Mouse (Mus musculus) fat pad, adult 2 months (tissue): ENCODE data around the gene Tlcd1.
"Not testable (repeated sequence)": the region's sequence is repeated elsewhere in the genome, so short reads cannot be mapped to it uniquely, and the experiment has no call there.

ENCODE experiments used
- DNase-seq: peaks from one replicate; pipeline ENCODE4 v3.0.0-alpha.2; 2011; ENCODE audit warnings: low read depth, low spot score; ENCODE audit errors: extremely low read depth

Gene Tlcd1

GRCm38 (mm10) chr11:78176402-78176862, at the start of gene Tlcd1, which contains the start of gene Nek8:
Gene Tlcd1 (plus strand): TSS chr11:78176711.
Gene Nek8 (minus strand): TSS chr11:78176675.
- DNase-seq = no peak

- peak; percentile 74 for DNase-seq
These were observed 49.8 kb upstream of the Tlcd1 start for GRCm38 (mm10) chr11:78126739-78127138.

GRCm38 (mm10) chr11:78129458-78129857, 47.1 kb upstream of the Tlcd1 start:
- no peak for DNase-seq

- no peak for DNase-seq
These were observed 42.6 kb upstream of the Tlcd1 start for GRCm38 (mm10) chr11:78133915-78134314.

- no peak for DNase-seq
These were observed 42.2 kb upstream of the Tlcd1 start for GRCm38 (mm10) chr11:78134344-78134743.

GRCm38 (mm10) chr11:78135314-78135713, 41.2 kb upstream of the Tlcd1 start:
- not testable (repeated sequence) for DNase-seq

- DNase-seq = no peak
These were observed 40.4 kb upstream of the Tlcd1 start for GRCm38 (mm10) chr11:78136132-78136531.

- no peak for DNase-seq
These were observed 38.9 kb upstream of the Tlcd1 start for GRCm38 (mm10) chr11:78137584-78137983.

GRCm38 (mm10) chr11:78138023-78138422, 38.5 kb upstream of the Tlcd1 start:
- DNase-seq = no peak

- DNase-seq = no peak
These were observed 35.8 kb upstream of the Tlcd1 start for GRCm38 (mm10) chr11:78140665-78141064.

GRCm38 (mm10) chr11:78143520-78143919, 33.0 kb upstream of the Tlcd1 start:
- no peak for DNase-seq

- DNase-seq = no peak
These were observed 30.3 kb upstream of the Tlcd1 start for GRCm38 (mm10) chr11:78146168-78146567.

- no peak for DNase-seq
These were observed 29.6 kb upstream of the Tlcd1 start for GRCm38 (mm10) chr11:78146707-78147543.

GRCm38 (mm10) chr11:78151161-78151560, 25.4 kb upstream of the Tlcd1 start:
- no peak for DNase-seq

GRCm38 (mm10) chr11:78152299-78153231, 23.9 kb upstream of the Tlcd1 start:
- DNase-seq = no peak

- no peak for DNase-seq
These were observed 22.7 kb upstream of the Tlcd1 start for GRCm38 (mm10) chr11:78153778-78154177.

- DNase-seq = no peak
These were observed 20.8 kb upstream of the Tlcd1 start for GRCm38 (mm10) chr11:78155674-78156073.

- no peak for DNase-seq
These were observed 20.3 kb upstream of the Tlcd1 start for GRCm38 (mm10) chr11:78156156-78156699.

GRCm38 (mm10) chr11:78159096-78159495, 17.4 kb upstream of the Tlcd1 start:
- no peak for DNase-seq

GRCm38 (mm10) chr11:78159557-78159956, 17.0 kb upstream of the Tlcd1 start:
- no peak for DNase-seq

GRCm38 (mm10) chr11:78160171-78160570, 16.3 kb upstream of the Tlcd1 start:
- DNase-seq = no peak
